Mouse (Mus musculus) intestine, embryonic 15.5 days (tissue): Measurements from ENCODE around the gene Tbx4. TPM values are rescaled to one million over a fixed set of nuclear protein-coding genes. Genes with fewer than 3 reads are reported as not detected.

Source experiments
- ATAC-seq: fragments of 200-750 bp; cut with Nextera tagmentation; 2 replicates; pipeline ENCODE4 v1.8.0; 2017; ENCODE audit warnings: moderate TSS enrichment, moderate library complexity
- H3K27ac ChIP-seq: fragments of 300-500 bp; sonication (generic); 2 replicates; pipeline ENCODE4 v1.5.1; 2015; ENCODE audit warnings: mild to moderate bottlenecking, inconsistent platforms
- H3K27me3 ChIP-seq: fragments of 300-500 bp; sonication (generic); replicated peaks from 2 replicates; pipeline ENCODE4 v1.6.1; 2015; ENCODE audit warnings: inconsistent platforms
- H3K36me3 ChIP-seq: fragments of 300-500 bp; sonication (generic); 2 replicates; pipeline ENCODE4 v1.6.1; 2015; ENCODE audit warnings: inconsistent platforms
- H3K4me1 ChIP-seq: fragments of 300-500 bp; sonication (generic); replicated peaks from 2 replicates; pipeline ENCODE4 v1.6.1; 2015; ENCODE audit warnings: inconsistent platforms
- H3K4me2 ChIP-seq: fragments of 300-500 bp; sonication (generic); replicated peaks from 2 replicates; pipeline ENCODE4 v1.6.1; 2015; ENCODE audit warnings: mild to moderate bottlenecking, inconsistent platforms
- H3K4me3 ChIP-seq: fragments of 300-500 bp; sonication (generic); replicated peaks from 2 replicates; pipeline ENCODE4 v1.5.1; 2015; ENCODE audit warnings: inconsistent platforms
- H3K9ac ChIP-seq: fragments of 300-500 bp; sonication (generic); 2 replicates; pipeline ENCODE4 v1.6.1; 2015; ENCODE audit warnings: inconsistent platforms
- H3K9me3 ChIP-seq: fragments of 300-500 bp; sonication (generic); 2 replicates; pipeline ENCODE4 v1.6.1; 2016; ENCODE audit warnings: inconsistent platforms
- WGBS: fragments of 180-500 bp; shearing (Covaris S2); methylation state at CpG from one replicate; pipeline ENCODE4 v1.1.7; 2015; 5-methylcytosine and 5-hydroxymethylcytosine counted together
- polyA plus RNA-seq: library from polyadenylated mRNA; unstranded; fragments of >200 nt; fragmentation: Nextera tagmentation; extraction: Ambion mirVana; gene quantifications from 2 replicates; pipeline ENCODE4 v1.2.1, GENCODE M21; 2015

Tbx4 gene
- polyA plus RNA-seq, 1 experiment from 2014 or later, result 0.16 TPM

GRCm38 (mm10) chr11:85876059-85876788 is 10.0 kb upstream of the Tbx4 start:
- WGBS, result 62% methylated on average over 24 of the region's 24 CpGs
- Histone ChIP-seq H3K27ac (no peak overlapping the region), H3K27me3 (no peaks in the 10 kb centered on the region; the same call in 1 of the 2 replicates), H3K4me1 (no peaks in the 10 kb centered on the region), H3K9ac (no peak overlapping the region), H3K9me3 (no peaks in the 10 kb centered on the region), H3K4me3 (no peak overlapping the region), H3K4me2 (no peak overlapping the region), H3K36me3 (no peaks in the 10 kb centered on the region)
- no peak for ATAC-seq

DNA sequence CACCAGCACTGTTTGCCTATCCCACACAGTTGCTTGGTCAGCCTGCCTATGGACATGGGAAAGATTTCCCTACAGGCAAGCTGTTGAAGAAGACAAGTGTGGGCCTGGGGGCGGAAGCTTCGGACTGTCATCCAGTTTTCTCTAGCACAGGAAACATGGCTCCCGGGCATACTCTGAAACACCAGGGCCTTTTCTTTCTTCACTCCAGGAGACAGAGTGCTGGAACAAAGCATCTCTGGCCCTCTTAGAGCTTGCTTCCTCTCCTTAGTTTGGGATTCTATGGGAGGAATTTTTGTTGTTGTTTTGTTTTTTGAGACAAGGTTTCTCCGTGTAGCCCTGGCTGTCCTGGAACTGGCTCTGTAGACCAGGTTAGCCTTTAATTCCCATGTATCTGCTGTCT is 1.7 kb upstream of the Tbx4 start:
- Histone ChIP-seq H3K4me1 (peaks cover 15% of the 10 kb centered on the region), H3K4me3 (no peak overlapping the region), H3K4me2 (no peak overlapping the region), H3K27me3 (peaks cover 57% of the 10 kb centered on the region), H3K9me3 (no peaks in the 10 kb centered on the region), H3K9ac (no peak overlapping the region), H3K27ac (no peak overlapping the region), H3K36me3 (no peaks in the 10 kb centered on the region)
- no peak for ATAC-seq
- 70% methylated on average over 4 of the region's 4 CpGs for WGBS

DNA sequence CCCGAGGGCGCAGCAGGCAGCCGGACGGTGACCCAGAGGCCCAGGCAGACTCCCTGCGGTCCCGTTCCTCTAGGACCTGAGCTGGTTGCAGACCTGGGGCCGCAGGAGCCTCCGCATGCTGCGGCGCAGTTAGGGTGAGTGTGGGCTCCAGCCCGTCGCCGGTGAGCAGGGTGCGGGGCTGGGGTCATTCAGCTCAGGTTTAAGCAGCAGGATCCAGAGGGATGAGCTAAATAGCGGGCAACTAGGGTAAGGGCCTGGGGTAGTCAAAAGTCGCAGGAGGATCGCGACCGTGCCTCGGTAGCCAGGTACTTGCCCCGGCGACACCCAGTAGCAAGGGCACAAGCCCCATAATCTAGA is 185 bp downstream of the Tbx4 start:
- Histone ChIP-seq H3K9me3 (no peaks in the 10 kb centered on the region), H3K9ac (no peak overlapping the region), H3K36me3 (no peaks in the 10 kb centered on the region), H3K4me2 (no peak overlapping the region), H3K4me3 (no peak overlapping the region), H3K27me3 (peaks cover 76% of the 10 kb centered on the region), H3K27ac (no peak overlapping the region), H3K4me1 (peaks cover 20% of the 10 kb centered on the region)
- no peak for ATAC-seq
- 7% methylated on average over 22 of the region's 22 CpGs for WGBS

DNA sequence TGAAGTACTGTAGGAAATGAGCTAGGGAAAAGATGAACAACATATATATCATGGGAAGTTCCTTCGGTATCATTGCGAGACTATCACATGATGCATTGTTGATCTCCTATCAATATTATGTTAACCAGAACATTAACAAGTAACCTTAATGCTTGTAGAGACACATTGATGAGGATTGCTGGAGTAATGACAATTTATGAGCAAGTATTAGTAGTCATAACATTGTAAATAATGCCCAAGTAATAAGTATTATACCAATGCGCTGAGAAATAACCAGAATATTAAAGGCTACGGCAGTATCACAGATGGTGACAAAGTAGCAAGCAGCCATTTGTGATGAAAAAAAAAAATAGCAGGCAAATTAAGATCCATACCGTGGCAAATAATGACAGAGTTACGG is 1.1 kb downstream of the Tbx4 start:
- WGBS, result 28% methylated on average over 6 of the region's 6 CpGs

GRCm38 (mm10) chr11:85887801-85888450 is 1.7 kb downstream of the Tbx4 start:
- Histone ChIP-seq H3K4me2 (no peak overlapping the region; the same call in 1 of the 2 replicates), H3K27me3 (peaks cover 81% of the 10 kb centered on the region), H3K4me1 (peaks cover 20% of the 10 kb centered on the region), H3K9me3 (no peaks in the 10 kb centered on the region), H3K36me3 (no peaks in the 10 kb centered on the region), H3K27ac (no peak overlapping the region), H3K4me3 (0 out of 2 replicates have a peak overlapping the region, but pooled peaks have one; percentile 6), H3K9ac (no peak overlapping the region)
- 9% methylated on average over 17 of the region's 17 CpGs for WGBS
- no peak for ATAC-seq

More for the DNA sequence above, 1.1 kb downstream of the Tbx4 start:
- no peak overlapping the region for H3K4me2 ChIP-seq
- H3K9me3 ChIP-seq, result no peaks in the 10 kb centered on the region
- no peak overlapping the region for H3K27ac ChIP-seq
- H3K27me3 ChIP-seq, result peaks cover 81% of the 10 kb centered on the region
- H3K9ac ChIP-seq, result no peak overlapping the region
- H3K36me3 ChIP-seq, result no peaks in the 10 kb centered on the region
- ATAC-seq, result no peak
- H3K4me3 ChIP-seq, result no peak overlapping the region
- peaks cover 20% of the 10 kb centered on the region for H3K4me1 ChIP-seq

DNA sequence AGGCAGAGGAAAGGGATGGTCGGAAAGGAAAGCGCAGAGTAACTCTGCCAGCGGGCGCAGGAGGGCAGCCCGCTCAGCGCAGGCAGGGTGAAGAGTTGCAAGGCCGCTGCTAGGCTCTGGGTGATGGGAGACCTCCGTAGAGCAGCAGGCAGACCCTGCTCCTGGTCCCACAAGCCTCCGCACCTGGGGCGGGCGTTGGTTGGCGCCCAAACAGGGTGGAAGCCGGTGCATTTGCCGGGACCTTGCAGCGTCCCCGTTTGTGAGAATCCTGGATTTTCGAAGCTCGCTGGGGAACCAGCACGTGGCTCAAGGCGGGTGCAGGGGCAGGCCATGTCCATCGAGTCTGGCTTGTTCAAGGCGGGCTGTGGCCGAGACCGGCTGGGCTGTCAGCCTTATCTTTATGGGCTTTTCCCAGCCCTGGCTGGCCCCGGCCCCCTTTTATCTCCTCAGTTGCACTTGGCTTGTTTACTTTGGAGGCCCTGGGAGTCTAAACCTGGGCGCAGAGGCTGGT is 2.3 kb downstream of the Tbx4 start:
- no peak overlapping the region for H3K27ac ChIP-seq
- H3K4me2 ChIP-seq, result peak overlapping the region; percentile 37
- peaks cover 20% of the 10 kb centered on the region for H3K4me1 ChIP-seq
- H3K36me3 ChIP-seq, result no peaks in the 10 kb centered on the region
- ATAC-seq, result peak; percentile 83
- H3K4me3 ChIP-seq, result peak overlapping the region; percentile 6; the same call in 1 of the 2 replicates
- H3K27me3 ChIP-seq, result peaks cover 84% of the 10 kb centered on the region
- no peak overlapping the region for H3K9ac ChIP-seq
- 4% methylated on average over 26 of the region's 26 CpGs for WGBS
- no peaks in the 10 kb centered on the region for H3K9me3 ChIP-seq

- H3K27ac ChIP-seq, result no peak overlapping the region
- H3K4me3 ChIP-seq, result 0 out of 2 replicates have a peak overlapping the region, but pooled peaks have one; percentile 6
- peaks cover 89% of the 10 kb centered on the region for H3K27me3 ChIP-seq
- WGBS, result 43% methylated on average over 8 of the region's 8 CpGs
- no peak overlapping the region for H3K4me2 ChIP-seq
- peaks cover 20% of the 10 kb centered on the region for H3K4me1 ChIP-seq
- peak; percentile 19; the same call in 1 of the 2 replicates for ATAC-seq
- no peaks in the 10 kb centered on the region for H3K9me3 ChIP-seq
- H3K9ac ChIP-seq, result no peak overlapping the region
- H3K36me3 ChIP-seq, result no peaks in the 10 kb centered on the region
These were observed 3.0 kb downstream of the Tbx4 start for GRCm38 (mm10) chr11:85889056-85889729.

DNA sequence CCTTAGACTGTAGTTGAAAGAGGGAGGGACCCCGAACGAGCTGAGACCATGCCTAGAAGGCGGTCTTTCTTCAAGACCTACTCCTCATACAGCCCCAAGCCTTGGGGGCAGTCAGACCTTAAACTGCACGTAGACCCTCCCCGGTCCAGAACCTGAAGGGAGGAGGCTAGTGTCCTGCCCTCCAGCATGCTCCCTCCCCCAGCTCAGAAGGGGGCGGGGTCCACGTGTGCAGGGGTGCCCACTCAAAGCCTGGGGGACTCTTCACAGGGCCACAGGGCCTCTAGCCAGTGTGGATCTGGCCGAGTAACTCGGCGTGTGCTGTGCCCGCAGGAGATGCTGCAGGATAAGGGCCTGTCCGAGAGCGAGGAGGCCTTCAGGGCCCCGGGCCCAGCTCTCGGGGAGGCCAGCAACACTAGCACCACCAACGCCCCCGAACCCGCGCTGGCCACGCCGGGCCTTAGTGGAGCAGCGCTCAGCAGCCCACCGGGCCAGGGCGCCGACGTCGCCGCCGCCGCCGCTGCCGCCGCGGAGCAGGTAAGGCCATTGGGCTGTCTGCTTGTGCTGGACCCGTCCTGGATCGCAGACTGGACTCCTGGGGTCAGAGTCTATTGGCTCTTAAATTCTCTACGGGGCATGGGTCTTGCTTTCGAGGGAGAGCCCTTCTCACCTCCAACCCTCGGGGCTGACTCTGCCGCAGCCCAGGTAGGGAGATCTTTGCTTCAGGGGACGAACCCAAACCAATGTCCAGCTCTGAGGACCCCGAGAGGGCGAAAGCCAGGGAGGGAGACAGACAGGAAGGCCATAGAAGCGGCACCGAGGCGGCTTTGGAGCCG is 3.7 kb downstream of the Tbx4 start:
- Histone ChIP-seq H3K27me3 (peaks cover 88% of the 10 kb centered on the region), H3K9me3 (no peaks in the 10 kb centered on the region), H3K4me3 (no peak overlapping the region), H3K9ac (no peak overlapping the region), H3K4me2 (no peak overlapping the region), H3K27ac (no peak overlapping the region), H3K36me3 (no peaks in the 10 kb centered on the region), H3K4me1 (peaks cover 24% of the 10 kb centered on the region)
- WGBS, result 11% methylated on average over 47 of the region's 47 CpGs
- no peak for ATAC-seq

GRCm38 (mm10) chr11:85890563-85890845 is 4.3 kb downstream of the Tbx4 start:
- Histone ChIP-seq H3K36me3 (no peaks in the 10 kb centered on the region), H3K9ac (no peak overlapping the region), H3K27ac (no peak overlapping the region), H3K9me3 (no peaks in the 10 kb centered on the region), H3K4me3 (no peak overlapping the region), H3K4me2 (no peak overlapping the region), H3K27me3 (peaks cover 88% of the 10 kb centered on the region), H3K4me1 (peaks cover 29% of the 10 kb centered on the region)
- no peak for ATAC-seq
- WGBS, result 9% methylated on average over 13 of the region's 13 CpGs

- H3K36me3 ChIP-seq, result no peaks in the 10 kb centered on the region
These were observed 4.9 kb downstream of the Tbx4 start for GRCm38 (mm10) chr11:85891010-85891691.

GRCm38 (mm10) chr11:85891692-85892040 is 5.4 kb downstream of the Tbx4 start:
- 12% methylated on average over 2 of the region's 2 CpGs for WGBS
- no peak overlapping the region for H3K27ac ChIP-seq
- H3K27me3 ChIP-seq, result peaks cover 87% of the 10 kb centered on the region

More at GRCm38 (mm10) chr11:85891010-85891691, 4.9 kb downstream of the Tbx4 start:
- no peak overlapping the region for H3K9ac ChIP-seq
- 6% methylated on average over 13 of the region's 13 CpGs for WGBS
- peaks cover 28% of the 10 kb centered on the region for H3K4me1 ChIP-seq
- no peak overlapping the region for H3K4me2 ChIP-seq
- peaks cover 88% of the 10 kb centered on the region for H3K27me3 ChIP-seq
- ATAC-seq, result no peak
- no peak overlapping the region for H3K27ac ChIP-seq
- no peak overlapping the region for H3K4me3 ChIP-seq
- no peaks in the 10 kb centered on the region for H3K9me3 ChIP-seq

More at GRCm38 (mm10) chr11:85891692-85892040, 5.4 kb downstream of the Tbx4 start:
- H3K4me2 ChIP-seq, result no peak overlapping the region
- H3K9me3 ChIP-seq, result no peaks in the 10 kb centered on the region
- no peak overlapping the region for H3K9ac ChIP-seq
- H3K4me1 ChIP-seq, result peaks cover 23% of the 10 kb centered on the region
- ATAC-seq, result no peak
- H3K36me3 ChIP-seq, result no peaks in the 10 kb centered on the region
- no peak overlapping the region for H3K4me3 ChIP-seq
